ENCODE assay signal across 22 mouse cellular contexts in genomic region chr6:85024403-85024802, GRCm38 (mm10). TPM values are rescaled to one million over a fixed set of nuclear protein-coding genes. Genes with fewer than 3 reads are reported as not detected.
DNase-seq lines count a peak whose midpoint lies in the region; ATAC-seq lines count a peak whose summit lies in the region.
"Had no signal": no experiment of that assay in that cellular context is flagged by ENCODE, and none has a peak within 500 bp of the region (broad histone marks: within the 10 kb centered on the region; RNA-seq: fewer than 3 reads in every experiment).

No protein-coding gene starts in this region.

- DNase-seq in embryo, embryonic 11 days: peak; percentile 50
- DNase-seq in embryo, embryonic 10 days (ENCODE audit: low spot score): no peak
- DNase-seq in embryonic facial prominence, embryonic 14.5 days (ENCODE audit: low spot score): peak; percentile 11
- no peak for DNase-seq in gastrocnemius, postnatal 14 days
- DNase-seq in adrenal gland, postnatal 25 days: no peak
- no peak for DNase-seq in left cerebral cortex, adult 11 months (ENCODE audit: low spot score)
- DNase-seq: adrenal gland, adult 8-10 months; cerebellum, adult 11-12 months; cerebellum, adult 9-10 months; cerebellum, postnatal 36 days; gastrocnemius, postnatal 10 days; heart, adult 2 months; heart, postnatal 14 days had no signal

- H3K4me3 ChIP-seq in embryonic facial prominence, embryonic 14.5 days (ENCODE audit: low read depth, low read length): no peak overlapping the region
- no peak overlapping the region for H3K4me3 ChIP-seq in limb, embryonic 12.5 days (replicated peaks)
- H3K4me3 ChIP-seq: embryonic facial prominence, embryonic 15.5 days; erythroblast, embryonic 14.5 days; forebrain, embryonic 15.5 days; heart, adult 2 months; heart, embryonic 15.5 days; hindbrain, embryonic 13.5 days had no signal

- intact Hi-C loops in gastrocnemius, postnatal 14 days (cut with DNase I; ENCODE audit: low total_unique reads): no loop called here

- no peak overlapping the region for H3K9ac ChIP-seq in embryonic facial prominence, embryonic 14.5 days (ENCODE audit: low read depth, low read length)
- H3K9ac ChIP-seq in limb, embryonic 12.5 days (replicated peaks): no peak overlapping the region
- H3K9ac ChIP-seq: embryonic facial prominence, embryonic 15.5 days; forebrain, embryonic 15.5 days; heart, embryonic 15.5 days; hindbrain, embryonic 13.5 days had no signal

- no peaks in the 10 kb centered on the region for H3K9me3 ChIP-seq in embryonic facial prominence, embryonic 14.5 days (ENCODE audit: control insufficient read depth, low read length)
- no peaks in the 10 kb centered on the region for H3K9me3 ChIP-seq in limb, embryonic 12.5 days
- H3K9me3 ChIP-seq: embryonic facial prominence, embryonic 15.5 days; forebrain, embryonic 15.5 days; heart, embryonic 15.5 days; hindbrain, embryonic 13.5 days had no signal

- H3K27me3 ChIP-seq in embryonic facial prominence, embryonic 14.5 days (replicated peaks; ENCODE audit: control insufficient read depth, insufficient read depth, low read length): no peaks in the 10 kb centered on the region
- no peaks in the 10 kb centered on the region for H3K27me3 ChIP-seq in limb, embryonic 12.5 days
- H3K27me3 ChIP-seq: CH12.LX; embryonic facial prominence, embryonic 15.5 days; forebrain, embryonic 15.5 days; heart, embryonic 15.5 days; hindbrain, embryonic 13.5 days had no signal

- H3K27ac ChIP-seq in embryonic facial prominence, embryonic 14.5 days (replicated peaks; ENCODE audit: low read depth, low read length): no peak overlapping the region
- peak overlapping the region; percentile 24 for H3K27ac ChIP-seq in limb, embryonic 12.5 days
- H3K27ac ChIP-seq: embryonic facial prominence, embryonic 15.5 days; forebrain, embryonic 15.5 days; heart, adult 2 months; heart, embryonic 15.5 days; hindbrain, embryonic 13.5 days; hindbrain, postnatal 0 days had no signal

- no peaks in the 10 kb centered on the region for H3K36me3 ChIP-seq in embryonic facial prominence, embryonic 14.5 days (ENCODE audit: control insufficient read depth, insufficient read depth, low read length)
- no peaks in the 10 kb centered on the region for H3K36me3 ChIP-seq in limb, embryonic 12.5 days
- H3K36me3 ChIP-seq: embryonic facial prominence, embryonic 15.5 days; forebrain, embryonic 15.5 days; heart, embryonic 15.5 days; hindbrain, embryonic 13.5 days had no signal

- no peak overlapping the region for H3K4me2 ChIP-seq in embryonic facial prominence, embryonic 14.5 days (ENCODE audit: low read depth, low read length)
- no peak overlapping the region for H3K4me2 ChIP-seq in limb, embryonic 12.5 days
- H3K4me2 ChIP-seq: embryonic facial prominence, embryonic 15.5 days; forebrain, embryonic 15.5 days; heart, embryonic 11.5 days; heart, embryonic 15.5 days; hindbrain, embryonic 13.5 days had no signal

- ATAC-seq in embryonic facial prominence, embryonic 14.5 days (ENCODE audit: low read depth): no peak
- ATAC-seq in limb, embryonic 12.5 days (ENCODE audit: insufficient number of reproducible peaks, insufficient read depth, low FRiP score, low TSS enrichment, low read depth): no peak
- ATAC-seq: forebrain, embryonic 15.5 days; hindbrain, postnatal 0 days had no signal

- H3K4me1 ChIP-seq in embryonic facial prominence, embryonic 14.5 days (ENCODE audit: control insufficient read depth, insufficient read depth, low read length): 0 out of 2 replicates have a peak, but pooled peaks cover 6% of the 10 kb centered on the region
- H3K4me1 ChIP-seq in limb, embryonic 12.5 days (replicated peaks): peaks cover 17% of the 10 kb centered on the region
- H3K4me1 ChIP-seq: forebrain, embryonic 15.5 days; heart, embryonic 15.5 days; hindbrain, embryonic 13.5 days had no signal

RNA-seq across cellular contexts. Expression of gene Exoc6b, which starts 44.9 kb away (rescaled TPM):
- 29.9 and 33.0 TPM in 2 replicates for polyA plus RNA-seq in embryonic facial prominence, embryonic 14.5 days (2014; fragmentation: Nextera tagmentation; extraction: Ambion mirVana)
- 38.2 and 38.7 TPM in 2 replicates for polyA plus RNA-seq in limb, embryonic 12.5 days (2016; fragmentation: Nextera tagmentation; extraction: Ambion mirVana)
- 10 to 100 TPM in 1 of 2 experiments, 1 to 10 TPM in 1; 9.8 to 11.7 TPM for total RNA-seq in gastrocnemius, postnatal 14 days (2021)
- 40.2 and 55.0 TPM in 2 replicates for total RNA-seq in adrenal gland, postnatal 25 days (2021)
- polyA plus RNA-seq: erythroblast, embryonic 14.5 days had no signal

Comparison
In these comparisons a context has a peak if more than half of its experiments do, and no peak if none do; other contexts are left out.
1. DNase-seq: peak in embryo, embryonic 11 days (single experiment) and embryonic facial prominence, embryonic 14.5 days (single experiment); none in embryo, embryonic 10 days (single experiment), gastrocnemius, postnatal 14 days (single experiment), adrenal gland, postnatal 25 days (single experiment) and left cerebral cortex, adult 11 months (single experiment).